Mouse (Mus musculus) liver, embryonic 14.5 days (tissue): ENCODE measurements around the gene Ptpn13.

ENCODE experiments used
- CTCF ChIP-seq: IDR thresholded peaks from 2 replicates; pipeline ENCODE4 v1.5.1; 2016; ENCODE audit warnings: antibody characterized with exemption, low read depth, control low read depth
- EP300 ChIP-seq: IDR thresholded peaks from 2 replicates; pipeline ENCODE4 v1.6.1; 2016; ENCODE audit warnings: antibody characterized with exemption, low read depth

GRCm38 (mm10) chr5:103389415-103389814, 35.6 kb upstream of the Ptpn13 start:
- no peak for TF ChIP-seq CTCF
- TF ChIP-seq EP300, result no peak
